Mouse (Mus musculus): ENCODE measurements around the gene Ubxn2a. TPM values are rescaled to one million over a fixed set of nuclear protein-coding genes. Genes with fewer than 3 reads are reported as not detected.
"Not testable (repeated sequence)": the region's sequence is repeated elsewhere in the genome, so short reads cannot be mapped to it uniquely, and the experiment has no call there.

Gene Ubxn2a
- polyA plus RNA-seq, 1 experiment from 2014 or later = 37.6 TPM

DNA sequence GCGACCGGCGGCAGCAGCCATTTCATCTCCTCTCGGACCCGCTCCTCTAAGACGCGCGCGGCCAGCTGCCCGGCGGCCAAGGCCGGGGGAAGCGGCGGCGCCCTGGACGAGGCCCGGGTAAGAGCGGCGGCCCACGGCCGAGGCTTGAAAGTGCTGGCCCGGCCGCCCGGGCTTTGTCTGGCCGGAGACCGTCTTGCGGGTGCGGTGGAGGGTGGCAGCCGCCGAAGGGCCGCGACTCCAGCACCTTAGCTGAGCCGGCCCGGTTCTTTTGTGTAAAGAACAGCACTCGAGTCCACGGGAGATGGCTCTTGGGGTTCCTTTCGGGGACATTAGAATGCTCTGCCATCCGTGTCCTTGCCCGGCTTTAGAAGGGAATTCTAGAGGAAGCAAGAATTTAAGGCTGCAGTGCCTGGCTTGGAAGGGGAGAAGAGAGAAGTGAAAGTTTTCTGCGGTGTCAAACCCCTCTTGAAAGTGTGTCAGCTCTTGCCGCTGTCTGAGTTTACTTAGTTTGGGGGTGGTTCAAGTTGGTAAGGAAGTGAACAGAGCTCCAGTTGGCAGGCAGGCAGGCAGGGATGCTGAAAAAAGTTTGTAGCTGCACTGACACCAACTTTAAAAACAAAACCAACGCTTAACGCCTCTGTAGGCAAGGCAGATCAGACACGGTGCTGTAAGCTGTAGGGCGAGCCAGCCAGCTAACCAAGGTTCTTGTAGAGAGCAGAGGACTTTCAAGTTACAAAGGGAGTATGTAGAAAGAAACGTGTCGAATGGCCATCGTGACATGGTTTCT, 10.5 kb upstream of the Ubxn2a start:
- TF ChIP-seq CTCF (IDR thresholded peaks at IDR 0.05; ENCODE audit: low read depth) (no peak), EP300 (optimal IDR thresholded peaks at IDR 0.05) (no peak)
- no peaks in the 10 kb centered on the region for H3K9me3 ChIP-seq (ENCODE audit: control insufficient read depth, low read length)

DNA sequence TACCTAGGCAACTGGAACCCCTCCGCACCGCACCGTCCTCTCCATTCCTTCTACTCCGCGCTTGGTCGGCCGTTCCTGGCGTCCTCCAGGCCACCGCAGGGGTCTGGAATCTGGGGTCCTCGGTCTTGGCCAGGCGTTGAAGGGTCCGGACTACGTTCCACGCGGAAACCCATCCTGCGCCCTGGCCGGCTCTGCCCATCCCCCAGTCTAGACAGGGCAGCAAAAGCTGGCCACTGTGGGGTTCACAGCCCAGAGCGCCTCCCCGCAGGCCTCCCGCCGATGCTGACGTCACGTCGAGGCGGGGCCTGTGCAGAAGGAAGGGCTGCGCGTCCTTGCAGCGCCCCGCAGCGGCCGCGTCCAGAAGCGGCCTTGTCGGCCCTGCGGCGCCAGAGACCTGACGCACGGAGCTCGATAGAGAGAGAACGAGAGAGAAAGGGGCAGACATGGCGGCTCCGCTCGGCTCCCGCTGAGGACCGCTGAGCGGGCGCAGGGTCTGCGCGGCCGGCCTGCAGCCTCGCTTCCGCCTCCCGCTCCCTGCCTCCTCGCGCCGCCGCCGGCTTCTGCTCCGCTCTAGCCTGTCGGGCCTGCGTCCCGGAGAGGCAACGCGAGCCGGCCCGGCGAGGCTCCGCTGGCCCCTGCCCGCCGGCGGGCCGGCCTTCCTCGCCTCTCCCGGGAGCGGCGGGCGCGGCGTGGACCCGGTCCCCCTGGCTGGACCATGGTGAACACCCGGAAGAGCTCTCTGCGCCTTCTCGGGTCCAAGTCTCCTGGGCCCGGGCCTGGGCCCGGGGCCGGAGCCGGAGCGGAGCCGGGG, 9.7 kb upstream of the Ubxn2a start, which contains the start of gene Atad2b:
Gene Atad2b (plus strand): TSS at position 360 of the 811 bp plus-strand sequence.
- H3K9ac ChIP-seq (ENCODE audit: low read length) = peak within 1 kb of the TSS; percentile 99
- peak within 1 kb of the TSS; percentile 99 for H3K27ac ChIP-seq (replicated peaks)
- peak; percentile 98 for ATAC-seq (ENCODE audit: low FRiP score, low TSS enrichment)
- DNase-seq (ENCODE audit: low spot score) = peak; percentile 97
- H3K27me3 ChIP-seq (ENCODE audit: control insufficient read depth, insufficient read depth, low read length) = no peaks in the 10 kb centered on the region
- under 1% methylated on average over 84 of the region's 89 CpGs for WGBS
- TF ChIP-seq EP300 (optimal IDR thresholded peaks at IDR 0.05) (no peak), CTCF (IDR thresholded peaks at IDR 0.05; ENCODE audit: low read depth) (peak; percentile 99)
- H3K4me2 ChIP-seq (replicated peaks; ENCODE audit: low read depth) = peak within 1 kb of the TSS; percentile 73
- no peaks in the 10 kb centered on the region for H3K9me3 ChIP-seq (ENCODE audit: control insufficient read depth, low read length)
- no peaks in the 10 kb centered on the region for H3K4me1 ChIP-seq (replicated peaks; ENCODE audit: control insufficient read depth, insufficient read depth)
- H3K36me3 ChIP-seq (ENCODE audit: control insufficient read depth, insufficient read depth, low read length) = no peaks in the 10 kb centered on the region
- H3K4me3 ChIP-seq (ENCODE audit: low read depth, low read length) = peak within 1 kb of the TSS; percentile 100

More for the DNA sequence above, 10.5 kb upstream of the Ubxn2a start:
- H3K4me1 ChIP-seq (replicated peaks; ENCODE audit: control insufficient read depth, insufficient read depth) = no peaks in the 10 kb centered on the region
- H3K27me3 ChIP-seq (ENCODE audit: control insufficient read depth, insufficient read depth, low read length) = no peaks in the 10 kb centered on the region
- WGBS = under 1% methylated on average over 48 of the region's 48 CpGs
- H3K4me2 ChIP-seq (replicated peaks; ENCODE audit: low read depth) = peak overlapping the region; percentile 73
- ATAC-seq (ENCODE audit: low FRiP score, low TSS enrichment) = peak; percentile 47
- peak overlapping the region; percentile 99 for H3K9ac ChIP-seq (ENCODE audit: low read length)
- no peaks in the 10 kb centered on the region for H3K36me3 ChIP-seq (ENCODE audit: control insufficient read depth, insufficient read depth, low read length)
- H3K4me3 ChIP-seq (ENCODE audit: low read depth, low read length) = peak overlapping the region; percentile 100
- DNase-seq (ENCODE audit: low spot score) = peak; percentile 60
- peak overlapping the region; percentile 99 for H3K27ac ChIP-seq (replicated peaks)

DNA sequence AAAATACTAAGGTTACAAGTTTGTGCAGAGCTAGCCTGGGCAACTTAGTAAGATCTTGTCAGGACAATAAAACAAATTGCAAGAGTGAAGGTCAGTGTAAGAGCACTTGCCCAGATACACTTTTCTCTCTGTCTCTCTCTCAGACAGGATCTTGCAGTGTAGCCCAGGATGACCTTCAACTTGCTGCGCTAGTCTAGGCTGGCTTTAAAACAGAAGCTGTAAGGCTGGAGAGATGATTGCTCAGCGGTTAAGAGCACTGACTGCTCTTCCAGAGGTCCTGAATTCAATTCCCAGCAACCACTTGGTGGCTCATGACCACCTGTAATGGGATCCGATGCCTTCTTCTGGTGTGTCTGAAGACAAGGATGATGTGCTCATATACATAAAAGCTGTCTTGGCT, 7.4 kb upstream of the Ubxn2a start:
- Histone ChIP-seq H3K36me3 (ENCODE audit: control insufficient read depth, insufficient read depth, low read length) (no peaks in the 10 kb centered on the region), H3K27me3 (ENCODE audit: control insufficient read depth, insufficient read depth, low read length) (no peaks in the 10 kb centered on the region), H3K9ac (ENCODE audit: low read length) (no peak overlapping the region), H3K27ac (replicated peaks) (no peak overlapping the region), H3K4me1 (replicated peaks; ENCODE audit: control insufficient read depth, insufficient read depth) (no peaks in the 10 kb centered on the region), H3K4me3 (ENCODE audit: low read depth, low read length) (no peak overlapping the region), H3K4me2 (replicated peaks; ENCODE audit: low read depth) (no peak overlapping the region), H3K9me3 (ENCODE audit: control insufficient read depth, low read length) (no peaks in the 10 kb centered on the region)
- TF ChIP-seq EP300 (optimal IDR thresholded peaks at IDR 0.05) = no peak
- no peak for TF ChIP-seq CTCF (IDR thresholded peaks at IDR 0.05; ENCODE audit: low read depth)
- ATAC-seq (ENCODE audit: low FRiP score, low TSS enrichment) = no peak
- 79% methylated on average over 3 of the region's 3 CpGs for WGBS
- DNase-seq (ENCODE audit: low spot score) = no peak

DNA sequence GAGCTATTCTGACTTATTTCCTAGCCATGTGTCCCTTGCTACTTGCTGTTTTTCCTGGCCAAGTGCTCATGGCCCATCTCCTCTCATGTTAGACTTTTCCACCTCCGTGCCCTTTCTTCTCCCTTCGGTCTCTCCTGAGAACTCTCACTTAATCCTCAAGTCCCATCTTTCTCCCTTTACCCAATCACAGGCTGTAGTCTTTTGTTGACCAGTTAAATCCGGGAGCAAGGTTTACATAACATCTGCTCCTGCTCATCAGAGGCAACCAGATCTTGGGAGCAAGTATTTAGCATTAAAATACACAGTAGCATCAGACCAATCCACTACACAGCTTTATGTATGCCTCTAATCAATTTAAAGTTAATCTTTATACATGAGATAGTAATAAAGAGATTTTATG, 6.9 kb upstream of the Ubxn2a start:
- no peak for DNase-seq (ENCODE audit: low spot score)
- 51% methylated on average over 3 of the region's 3 CpGs for WGBS
- Histone ChIP-seq H3K27me3 (ENCODE audit: control insufficient read depth, insufficient read depth, low read length) (no peaks in the 10 kb centered on the region), H3K4me2 (replicated peaks; ENCODE audit: low read depth) (no peak overlapping the region), H3K27ac (replicated peaks) (no peak overlapping the region), H3K9ac (ENCODE audit: low read length) (no peak overlapping the region), H3K9me3 (ENCODE audit: control insufficient read depth, low read length) (no peaks in the 10 kb centered on the region), H3K4me1 (replicated peaks; ENCODE audit: control insufficient read depth, insufficient read depth) (no peaks in the 10 kb centered on the region), H3K36me3 (ENCODE audit: control insufficient read depth, insufficient read depth, low read length) (no peaks in the 10 kb centered on the region), H3K4me3 (ENCODE audit: low read depth, low read length) (no peak overlapping the region)
- no peak for ATAC-seq (ENCODE audit: low FRiP score, low TSS enrichment)
- TF ChIP-seq CTCF (IDR thresholded peaks at IDR 0.05; ENCODE audit: low read depth) = no peak
- no peak for TF ChIP-seq EP300 (optimal IDR thresholded peaks at IDR 0.05)

DNA sequence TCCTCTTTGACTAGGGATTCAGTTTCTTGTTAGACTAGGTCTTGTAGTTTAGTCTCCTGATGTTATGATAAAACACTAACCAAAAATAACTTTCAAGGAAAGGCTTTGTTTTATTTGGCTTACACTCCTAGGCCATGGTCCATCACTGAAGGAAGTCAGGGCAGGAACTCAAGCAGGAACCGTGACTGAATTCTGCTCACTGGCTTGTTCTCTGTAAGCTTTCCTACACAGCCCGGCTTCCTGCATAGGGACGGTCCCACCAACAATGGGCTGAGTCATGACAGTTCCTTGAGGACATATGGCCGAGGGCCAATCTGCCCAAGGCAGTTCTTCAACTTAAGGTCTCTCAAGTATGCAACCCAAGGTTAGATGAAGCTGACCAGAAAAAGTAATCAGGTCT, 4.2 kb upstream of the Ubxn2a start:
- H3K4me3 ChIP-seq (ENCODE audit: low read depth, low read length) = no peak overlapping the region
- H3K4me1 ChIP-seq (replicated peaks; ENCODE audit: control insufficient read depth, insufficient read depth) = no peaks in the 10 kb centered on the region
- TF ChIP-seq CTCF (IDR thresholded peaks at IDR 0.05; ENCODE audit: low read depth) (no peak), EP300 (optimal IDR thresholded peaks at IDR 0.05) (no peak)
- DNase-seq (ENCODE audit: low spot score) = no peak
- no peaks in the 10 kb centered on the region for H3K9me3 ChIP-seq (ENCODE audit: control insufficient read depth, low read length)
- H3K27me3 ChIP-seq (ENCODE audit: control insufficient read depth, insufficient read depth, low read length) = no peaks in the 10 kb centered on the region
- 64% methylated on average over 4 of the region's 4 CpGs for WGBS
- H3K36me3 ChIP-seq (ENCODE audit: control insufficient read depth, insufficient read depth, low read length) = no peaks in the 10 kb centered on the region
- no peak for ATAC-seq (ENCODE audit: low FRiP score, low TSS enrichment)
- H3K4me2 ChIP-seq (replicated peaks; ENCODE audit: low read depth) = no peak overlapping the region
- H3K9ac ChIP-seq (ENCODE audit: low read length) = no peak overlapping the region
- no peak overlapping the region for H3K27ac ChIP-seq (replicated peaks)

DNA sequence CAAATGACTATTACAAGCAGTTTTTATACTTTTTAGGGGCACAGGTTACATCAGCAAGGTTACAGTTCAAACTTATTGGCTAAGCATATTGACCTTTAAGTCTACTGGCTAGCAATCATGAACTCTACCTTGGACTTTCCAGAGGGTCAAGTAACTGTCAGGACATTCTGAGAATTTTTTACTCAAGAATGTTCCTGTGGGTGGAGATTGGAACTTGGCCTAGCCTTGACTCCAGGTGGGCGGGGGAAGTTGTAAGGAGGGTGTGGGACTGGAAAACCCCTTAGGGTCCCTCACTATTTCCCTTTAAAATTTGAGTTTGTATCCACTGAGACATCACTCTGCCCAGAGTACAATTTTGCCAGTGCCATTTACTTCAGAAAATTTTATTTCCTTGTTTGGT, 3.0 kb upstream of the Ubxn2a start:
- not testable (repeated sequence) for H3K36me3 ChIP-seq (ENCODE audit: control insufficient read depth, insufficient read depth, low read length); DNase-seq (ENCODE audit: low spot score); H3K9ac ChIP-seq (ENCODE audit: low read length); H3K27ac ChIP-seq (replicated peaks); H3K27me3 ChIP-seq (ENCODE audit: control insufficient read depth, insufficient read depth, low read length); H3K4me2 ChIP-seq (replicated peaks; ENCODE audit: low read depth); H3K9me3 ChIP-seq (ENCODE audit: control insufficient read depth, low read length); ATAC-seq (ENCODE audit: low FRiP score, low TSS enrichment); H3K4me3 ChIP-seq (ENCODE audit: low read depth, low read length); H3K4me1 ChIP-seq (replicated peaks; ENCODE audit: control insufficient read depth, insufficient read depth)
- WGBS = 66% methylated on average over 1 of the region's 1 CpGs
